Mouse (Mus musculus) embryo, embryonic 10.5 days (tissue): ENCODE measurements at regions not wholly inside any gene's neighbourhood (a gene's known extent, or its start where the extent isn't known, plus 50 kb on each side); places are given as distances from the start of the nearest gene placed in this dataset.
"Not testable (repeated sequence)": the region's sequence is repeated elsewhere in the genome, so short reads cannot be mapped to it uniquely, and the experiment has no call there.

Source experiments
- DNase-seq: peaks from one replicate; pipeline ENCODE4 v3.0.0-alpha.2; 2015; ENCODE audit warnings: low spot score

- no peak for DNase-seq
Measured at GRCm38 (mm10) chr3:137217926-137218325, 122.9 kb upstream of the Emcn start.

GRCm38 (mm10) chr3:137226151-137226550 lies 114.7 kb upstream of the Emcn start:
- no peak for DNase-seq

DNA sequence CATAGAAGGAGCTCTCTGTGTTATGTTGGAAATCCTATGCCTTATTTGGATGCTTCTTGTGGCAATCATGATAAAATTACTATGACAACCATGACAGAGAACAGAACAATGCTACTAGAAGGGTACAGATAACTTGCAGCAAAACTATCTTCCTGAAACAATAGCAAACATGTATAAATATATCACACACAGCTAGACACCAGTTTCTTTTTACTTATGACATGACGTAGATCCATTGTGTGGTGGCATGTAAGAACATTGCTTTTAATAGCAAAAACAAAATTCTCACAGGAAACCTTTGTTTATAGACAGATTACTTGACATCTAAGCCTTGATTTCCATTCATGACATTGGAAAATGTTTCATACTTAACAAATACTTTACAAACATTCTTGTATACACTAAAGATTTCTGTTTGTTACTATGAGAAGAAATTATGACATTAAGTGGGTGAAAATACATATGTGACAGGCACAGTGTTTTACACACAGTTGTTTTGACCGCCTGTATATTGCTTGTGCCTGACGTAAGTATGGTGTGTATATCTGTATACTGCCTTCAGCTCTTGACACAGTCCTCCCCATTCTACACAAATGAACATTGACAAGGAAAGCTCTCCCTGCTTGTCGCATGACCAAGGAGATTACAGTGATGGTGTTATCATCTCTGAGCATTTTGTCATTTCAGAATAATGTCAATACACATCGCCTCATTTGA lies 113.6 kb upstream of the Emcn start:
- DNase-seq: no peak

DNA sequence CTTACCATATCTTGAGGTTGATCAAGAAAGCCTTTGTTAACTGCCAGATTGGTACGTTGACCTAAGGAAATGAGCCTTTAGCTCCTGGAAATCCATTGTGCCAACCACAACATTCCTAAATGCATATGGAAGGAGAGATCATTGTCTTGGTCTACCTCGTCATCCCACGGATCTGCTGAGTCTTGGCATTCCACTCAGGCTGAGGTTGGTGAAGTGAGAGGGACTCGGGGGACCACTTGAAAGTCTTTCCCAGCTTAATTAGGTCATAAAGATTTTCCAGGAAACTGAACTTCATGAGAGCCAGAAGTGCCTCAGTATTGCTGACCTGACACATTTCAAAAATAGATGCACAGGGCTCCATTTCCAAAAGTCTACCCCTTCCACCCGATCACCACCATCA lies 112.5 kb upstream of the Emcn start:
- no peak for DNase-seq

DNA sequence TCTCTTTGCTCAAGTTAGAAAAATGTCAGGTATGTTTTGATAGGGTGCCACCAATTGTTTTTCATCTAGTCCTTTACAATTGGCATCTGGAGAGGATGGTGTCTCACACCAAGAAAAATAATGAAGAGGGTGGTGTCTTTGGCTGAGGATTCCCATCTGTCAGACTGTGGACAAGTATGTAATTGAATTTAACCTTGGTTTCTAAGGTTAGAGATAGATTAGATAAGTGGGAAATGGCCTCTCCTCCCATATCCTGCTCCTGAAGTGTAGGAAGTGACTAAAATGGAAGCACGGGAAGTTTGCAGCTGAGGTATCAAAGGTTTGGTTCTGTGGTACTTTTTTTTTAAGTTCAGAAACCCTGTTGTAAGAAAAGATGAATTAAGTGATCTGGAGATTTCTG lies 98.0 kb upstream of the Emcn start:
- DNase-seq: no peak

- DNase-seq: no peak
Measured at GRCm38 (mm10) chr3:137263907-137264306, 77.0 kb upstream of the Emcn start.

GRCm38 (mm10) chr3:137267752-137268151 lies 73.1 kb upstream of the Emcn start:
- DNase-seq: no peak

- no peak for DNase-seq
Measured at GRCm38 (mm10) chr3:137275444-137275843, 65.4 kb upstream of the Emcn start.

DNA sequence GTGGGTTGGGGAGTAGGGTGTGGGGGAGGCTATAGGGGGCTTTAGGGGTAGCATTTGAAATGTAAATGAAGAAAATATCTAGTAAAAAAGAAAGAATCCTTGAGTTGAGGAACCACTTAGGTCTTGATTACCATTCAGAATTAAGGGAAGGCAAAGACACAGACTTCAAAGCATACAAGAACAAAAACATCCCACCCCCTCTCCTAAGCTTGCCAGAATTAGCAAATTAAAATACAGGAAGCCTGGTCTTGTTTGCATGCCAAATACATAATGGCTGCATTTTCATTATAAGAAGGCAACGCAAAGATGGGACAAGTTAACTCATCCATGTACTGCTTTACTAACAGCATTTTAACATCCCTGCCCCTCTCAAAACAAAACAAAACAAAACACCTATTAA lies 61.6 kb upstream of the Emcn start:
- no peak for DNase-seq

- no peak for DNase-seq
Measured at GRCm38 (mm10) chr3:137281052-137281451, 59.8 kb upstream of the Emcn start.

GRCm38 (mm10) chr3:137287558-137287957 lies 53.3 kb upstream of the Emcn start:
- DNase-seq: not testable (repeated sequence)

DNA sequence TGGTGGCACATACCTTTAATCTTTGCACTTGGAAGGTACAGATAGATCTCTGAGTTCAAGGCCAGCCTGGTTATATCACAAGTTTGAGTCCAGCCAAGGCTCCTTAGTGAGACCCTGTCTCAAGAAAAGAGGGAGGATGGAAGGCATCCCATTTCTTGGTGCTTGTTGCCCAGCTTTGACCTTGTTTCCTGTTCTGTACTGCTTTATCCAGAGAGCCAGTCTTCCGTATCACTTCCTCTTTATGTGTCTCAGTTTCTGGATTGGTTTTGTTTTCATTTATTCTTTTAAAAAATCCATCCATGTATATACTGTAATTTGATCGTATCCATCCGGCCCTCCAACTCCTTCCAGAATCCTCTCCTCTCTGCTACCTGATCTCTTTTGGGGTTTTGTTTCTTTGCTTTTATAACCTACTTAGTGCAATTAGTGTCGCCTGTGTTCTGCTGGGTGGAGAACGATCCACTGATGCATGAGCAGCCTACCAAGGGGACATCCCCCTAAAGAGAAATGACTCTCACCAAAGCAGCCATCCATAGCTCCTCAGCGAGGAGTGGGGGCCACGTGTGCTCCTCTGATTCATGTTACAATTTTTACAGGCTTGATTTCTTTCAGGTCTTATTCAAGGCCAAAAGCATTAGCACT lies 52.4 kb upstream of the Emcn start:
- DNase-seq: no peak

DNA sequence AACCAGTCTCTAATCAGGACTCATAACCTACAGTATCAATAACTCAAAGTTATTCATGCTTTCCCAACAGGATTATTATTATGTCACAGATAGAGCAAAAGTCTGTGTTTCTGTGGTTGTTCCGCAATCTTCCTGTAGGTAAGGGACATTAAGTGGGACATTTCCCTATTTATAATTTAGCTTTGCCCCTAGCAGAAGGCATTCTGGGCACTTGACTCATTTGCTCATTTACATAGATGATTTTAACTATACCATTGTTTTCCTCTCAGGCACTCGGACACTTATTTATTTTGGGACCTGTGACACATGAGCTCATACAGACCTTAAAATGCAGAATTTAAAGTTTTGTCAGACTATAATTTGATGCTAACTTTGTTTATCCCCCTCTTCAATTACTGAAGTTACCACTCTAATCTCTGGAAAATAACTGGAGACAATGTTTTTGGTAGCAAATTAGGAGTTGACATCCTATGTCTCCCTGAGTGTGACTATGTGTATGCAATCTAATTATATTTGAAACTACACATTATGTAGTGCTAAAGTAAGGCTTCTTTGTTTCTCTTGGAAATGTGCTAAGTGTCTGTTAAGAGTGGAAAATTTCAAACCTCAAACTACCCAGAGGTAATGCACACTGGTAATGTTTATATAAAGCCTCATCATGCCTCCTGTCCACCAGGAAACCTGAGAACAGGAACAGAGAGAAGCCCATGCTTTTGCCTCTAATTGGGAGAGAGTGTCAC lies 51.8 kb upstream of the Emcn start:
- no peak for DNase-seq

DNA sequence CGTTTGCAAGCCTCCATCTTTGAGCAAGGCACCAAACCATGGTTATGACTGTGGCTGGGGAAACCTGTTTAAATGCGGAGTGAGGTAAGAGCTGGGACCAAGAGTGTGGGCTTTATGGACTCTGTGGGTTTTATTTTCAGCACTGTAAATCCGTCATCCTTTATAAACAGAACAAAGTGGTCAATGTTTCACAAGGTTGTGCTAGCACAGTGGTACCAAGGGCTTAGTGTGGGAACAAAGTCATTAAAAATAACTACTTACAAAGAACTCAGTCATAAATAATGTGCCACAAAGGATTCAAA lies 51.2 kb upstream of the Emcn start:
- no peak for DNase-seq
